35 mouse cellular contexts compared by ENCODE assay signal in genomic region chr12:66245461-66246099, GRCm38 (mm10). TPM values are rescaled to one million over a fixed set of nuclear protein-coding genes. Genes with fewer than 3 reads are reported as not detected.
DNase-seq lines count a peak whose midpoint lies in the region; ATAC-seq and TF ChIP-seq lines count a peak whose summit lies in the region.
"Had no signal": no experiment of that assay in that cellular context is flagged by ENCODE, and none has a peak within 500 bp of the region (broad histone marks: within the 10 kb centered on the region; RNA-seq: fewer than 3 reads in every experiment).

No protein-coding gene starts in this region.

- H3K4me1 ChIP-seq in hindbrain, embryonic 14.5 days (replicated peaks; ENCODE audit: control insufficient read depth, insufficient read depth, low read length), result no peaks in the 10 kb centered on the region
- H3K4me1 ChIP-seq in hindbrain, embryonic 11.5 days (replicated peaks; ENCODE audit: control insufficient read depth, insufficient read depth, low read length), result no peaks in the 10 kb centered on the region
- 0 out of 2 replicates have a peak, but pooled peaks cover 4% of the 10 kb centered on the region for H3K4me1 ChIP-seq in neural tube, embryonic 12.5 days
- H3K4me1 ChIP-seq in hindbrain, embryonic 16.5 days (ENCODE audit: control insufficient read depth, insufficient read depth, low read depth, low read length), result no peaks in the 10 kb centered on the region
- peaks cover 5% of the 10 kb centered on the region; the same call in 1 of the 2 replicates for H3K4me1 ChIP-seq in neural tube, embryonic 15.5 days
- no peaks in the 10 kb centered on the region for H3K4me1 ChIP-seq in thymus, adult 2 months (replicated peaks; ENCODE audit: control insufficient read depth, insufficient read depth, low read length)
- H3K4me1 ChIP-seq: heart, embryonic 10.5 days; heart, embryonic 15.5 days; limb, embryonic 12.5 days; liver, embryonic 15.5 days; lung, embryonic 15.5 days had no signal

- peak; percentile 47 for DNase-seq in hindbrain, embryonic 14.5 days (ENCODE audit: low spot score)
- DNase-seq in hindbrain, embryonic 11.5 days (ENCODE audit: low spot score), result no peak
- no peak for DNase-seq in neural tube, embryonic 10.5 days (ENCODE audit: extremely low spot score, low spot score)
- no peak for DNase-seq in adrenal gland, postnatal 4 days (ENCODE audit: low spot score in 2 of 2)
- DNase-seq in thymus, adult 2 months, result no peak
- DNase-seq: adrenal gland, postnatal 14 days; cerebellum, adult 18-20 months; cerebellum, postnatal 10 days; gastrocnemius, postnatal 25 days; heart, adult 11 months; kidney, adult 11 months; kidney, postnatal 25 days; lung, postnatal 36 days had no signal

- no peak for TF ChIP-seq CTCF in thymus, adult 2 months (IDR thresholded peaks at IDR 0.05; ENCODE audit: borderline replicate concordance, control insufficient read depth, extremely low read depth, insufficient read depth, low read length, poor library complexity)

- ATAC-seq in hindbrain, embryonic 14.5 days (ENCODE audit: low FRiP score), result peak; percentile 75
- ATAC-seq in hindbrain, embryonic 11.5 days (ENCODE audit: low FRiP score), result no peak
- peak; percentile 17; the same call in 1 of the 2 replicates for ATAC-seq in neural tube, embryonic 12.5 days (ENCODE audit: low FRiP score, low read depth)
- ATAC-seq in hindbrain, embryonic 16.5 days, result peak; percentile 78
- ATAC-seq in neural tube, embryonic 15.5 days (ENCODE audit: low FRiP score), result peak; percentile 85
- ATAC-seq: CD4-positive, CD25-positive, alpha-beta regulatory T cell, adult 4 months; inflammation-experienced regulatory T-cells, adult 6 months had no signal

- H3K9ac ChIP-seq in hindbrain, embryonic 14.5 days, result no peak overlapping the region
- no peak overlapping the region for H3K9ac ChIP-seq in hindbrain, embryonic 11.5 days (ENCODE audit: low read depth, low read length)
- H3K9ac ChIP-seq in neural tube, embryonic 12.5 days, result no peak overlapping the region
- no peak overlapping the region for H3K9ac ChIP-seq in hindbrain, embryonic 16.5 days (ENCODE audit: low read depth, low read length)
- H3K9ac ChIP-seq in neural tube, embryonic 15.5 days (replicated peaks), result no peak overlapping the region
- H3K9ac ChIP-seq: heart, embryonic 15.5 days; limb, embryonic 12.5 days; liver, embryonic 15.5 days; lung, embryonic 15.5 days had no signal

- no peak overlapping the region for H3K27ac ChIP-seq in hindbrain, embryonic 14.5 days
- no peak overlapping the region for H3K27ac ChIP-seq in hindbrain, embryonic 11.5 days (ENCODE audit: low read depth, low read length)
- H3K27ac ChIP-seq in neural tube, embryonic 12.5 days, result no peak overlapping the region
- no peak overlapping the region for H3K27ac ChIP-seq in hindbrain, embryonic 16.5 days (ENCODE audit: low read depth, low read length)
- H3K27ac ChIP-seq in neural tube, embryonic 15.5 days (replicated peaks), result no peak overlapping the region; the same call in 1 of the 2 replicates
- no peak overlapping the region for H3K27ac ChIP-seq in thymus, adult 2 months (ENCODE audit: control insufficient read depth, insufficient read depth, low read length)
- H3K27ac ChIP-seq: heart, embryonic 10.5 days; heart, embryonic 15.5 days; limb, embryonic 12.5 days; liver, embryonic 15.5 days; lung, embryonic 15.5 days had no signal

- 64% methylated on average over 6 of the region's 6 CpGs for WGBS in hindbrain, embryonic 14.5 days
- WGBS in hindbrain, embryonic 11.5 days, result 85% methylated on average over 6 of the region's 6 CpGs
- WGBS in neural tube, embryonic 12.5 days, result 62% methylated on average over 6 of the region's 6 CpGs
- WGBS in hindbrain, embryonic 16.5 days, result 58% methylated on average over 6 of the region's 6 CpGs
- 28% methylated on average over 6 of the region's 6 CpGs for WGBS in neural tube, embryonic 15.5 days
- WGBS in thymus, adult 2 months, result 92% methylated on average over 6 of the region's 6 CpGs

- H3K4me3 ChIP-seq in hindbrain, embryonic 14.5 days (replicated peaks; ENCODE audit: low read length), result no peak overlapping the region
- no peak overlapping the region for H3K4me3 ChIP-seq in hindbrain, embryonic 11.5 days (ENCODE audit: low read depth, low read length)
- no peak overlapping the region for H3K4me3 ChIP-seq in neural tube, embryonic 12.5 days
- H3K4me3 ChIP-seq in hindbrain, embryonic 16.5 days (ENCODE audit: low read length), result no peak overlapping the region
- no peak overlapping the region for H3K4me3 ChIP-seq in neural tube, embryonic 15.5 days (replicated peaks)
- H3K4me3 ChIP-seq in thymus, adult 2 months (ENCODE audit: control insufficient read depth, insufficient read depth, low read length), result no peak overlapping the region
- H3K4me3 ChIP-seq: erythroblast, embryonic 14.5 days; heart, embryonic 10.5 days; heart, embryonic 15.5 days; limb, embryonic 12.5 days; liver, embryonic 15.5 days; lung, embryonic 15.5 days had no signal

- H3K4me2 ChIP-seq in hindbrain, embryonic 14.5 days (replicated peaks), result no peak overlapping the region
- H3K4me2 ChIP-seq in hindbrain, embryonic 11.5 days (replicated peaks; ENCODE audit: low read depth, low read length), result no peak overlapping the region
- H3K4me2 ChIP-seq in neural tube, embryonic 12.5 days (replicated peaks), result no peak overlapping the region
- no peak overlapping the region for H3K4me2 ChIP-seq in hindbrain, embryonic 16.5 days (ENCODE audit: low read length)
- no peak overlapping the region for H3K4me2 ChIP-seq in neural tube, embryonic 15.5 days
- H3K4me2 ChIP-seq: heart, embryonic 15.5 days; limb, embryonic 12.5 days; liver, embryonic 15.5 days; lung, embryonic 15.5 days had no signal

- no peaks in the 10 kb centered on the region for H3K36me3 ChIP-seq in hindbrain, embryonic 14.5 days (replicated peaks; ENCODE audit: control insufficient read depth, insufficient read depth)
- no peaks in the 10 kb centered on the region for H3K36me3 ChIP-seq in hindbrain, embryonic 11.5 days (ENCODE audit: control insufficient read depth, insufficient read depth, low read length)
- H3K36me3 ChIP-seq in neural tube, embryonic 12.5 days, result no peaks in the 10 kb centered on the region
- H3K36me3 ChIP-seq in hindbrain, embryonic 16.5 days (ENCODE audit: control insufficient read depth, insufficient read depth, low read length), result no peaks in the 10 kb centered on the region
- H3K36me3 ChIP-seq in neural tube, embryonic 15.5 days, result no peaks in the 10 kb centered on the region
- H3K36me3 ChIP-seq in thymus, adult 2 months (ENCODE audit: control insufficient read depth, insufficient read depth, low read length), result no peaks in the 10 kb centered on the region
- H3K36me3 ChIP-seq: heart, embryonic 10.5 days; heart, embryonic 15.5 days; limb, embryonic 12.5 days; liver, embryonic 15.5 days; lung, embryonic 15.5 days had no signal

- no peak for TF ChIP-seq POLR2A in thymus, adult 2 months (IDR thresholded peaks at IDR 0.05; ENCODE audit: control insufficient read depth, extremely low read depth, insufficient read depth, low read length, poor library complexity)

- no peaks in the 10 kb centered on the region for H3K9me3 ChIP-seq in hindbrain, embryonic 14.5 days (ENCODE audit: control insufficient read depth, low read length)
- no peaks in the 10 kb centered on the region for H3K9me3 ChIP-seq in hindbrain, embryonic 11.5 days (ENCODE audit: control insufficient read depth, low read length)
- H3K9me3 ChIP-seq in neural tube, embryonic 12.5 days, result no peaks in the 10 kb centered on the region
- H3K9me3 ChIP-seq in hindbrain, embryonic 16.5 days (ENCODE audit: control insufficient read depth, low read length), result no peaks in the 10 kb centered on the region
- no peaks in the 10 kb centered on the region for H3K9me3 ChIP-seq in neural tube, embryonic 15.5 days (replicated peaks)
- H3K9me3 ChIP-seq: heart, embryonic 10.5 days; heart, embryonic 15.5 days; limb, embryonic 12.5 days; liver, embryonic 15.5 days; lung, embryonic 15.5 days had no signal

- H3K27me3 ChIP-seq in hindbrain, embryonic 14.5 days (ENCODE audit: control insufficient read depth, insufficient read depth, low read length), result no peaks in the 10 kb centered on the region
- no peaks in the 10 kb centered on the region for H3K27me3 ChIP-seq in hindbrain, embryonic 11.5 days (ENCODE audit: control insufficient read depth, insufficient read depth, low read length)
- H3K27me3 ChIP-seq in neural tube, embryonic 12.5 days (replicated peaks), result no peaks in the 10 kb centered on the region
- H3K27me3 ChIP-seq in hindbrain, embryonic 16.5 days (replicated peaks; ENCODE audit: control insufficient read depth, insufficient read depth, low read length), result no peaks in the 10 kb centered on the region
- H3K27me3 ChIP-seq in neural tube, embryonic 15.5 days (replicated peaks), result no peaks in the 10 kb centered on the region
- no peaks in the 10 kb centered on the region for H3K27me3 ChIP-seq in thymus, adult 2 months (ENCODE audit: control insufficient read depth, insufficient read depth, low read length)
- H3K27me3 ChIP-seq: heart, embryonic 15.5 days; limb, embryonic 12.5 days; liver, embryonic 15.5 days; lung, embryonic 15.5 days had no signal

RNA-seq across cellular contexts. Expression of gene Rpl10l, which starts 38.6 kb away (rescaled TPM):
- not detected in 2 replicates for polyA plus RNA-seq in hindbrain, embryonic 14.5 days (2014; fragmentation: Nextera tagmentation; extraction: Ambion mirVana)
- not detected in 2 replicates for polyA plus RNA-seq in hindbrain, embryonic 11.5 days (2014; fragmentation: Nextera tagmentation; extraction: Ambion mirVana)
- polyA plus RNA-seq in neural tube, embryonic 12.5 days (2016; fragmentation: Nextera tagmentation; extraction: Ambion mirVana), result not detected in 2 replicates
- polyA plus RNA-seq in hindbrain, embryonic 16.5 days (2015; fragmentation: Nextera tagmentation; extraction: Ambion mirVana), result not detected in 2 replicates
- not detected in 2 replicates for polyA plus RNA-seq in neural tube, embryonic 15.5 days (2015; fragmentation: Nextera tagmentation; extraction: Ambion mirVana)
- not detected for total RNA-seq in adrenal gland, postnatal 4 days (2021)
- polyA plus RNA-seq in thymus, adult 2 months (2012; rRNA removed), result not detected in 2 replicates
- total RNA-seq: adrenal gland, postnatal 14 days; common myeloid progenitor, adult 5-6 weeks; gastrocnemius, postnatal 25 days; heart, postnatal 25 days; layer of hippocampus, adult 18-20 months; layer of hippocampus, postnatal 10 days; left cerebral cortex, adult 18-20 months; left cerebral cortex, postnatal 14 days; liver, adult 2 months; megakaryocyte, adult 5-6 weeks had no signal
- polyA plus RNA-seq: CD4-positive, CD25-positive, alpha-beta regulatory T cell, adult 4 months; embryonic facial prominence, embryonic 14.5 days; erythroblast, embryonic 14.5 days; heart, embryonic 10.5 days; heart, embryonic 15.5 days; inflammation-experienced regulatory T-cells, adult 6 months; kidney, embryonic 14.5 days; limb, embryonic 12.5 days; liver, adult 2 months; liver, embryonic 15.5 days; lung, embryonic 15.5 days; thymus, postnatal 0 days had no signal
